Mouse (Mus musculus) embryonic fibroblast, embryonic 13.5 days (primary cell): ENCODE measurements at regions not wholly inside any gene's neighbourhood (a gene's known extent, or its start where the extent isn't known, plus 50 kb on each side); places are given as distances from the start of the nearest gene placed in this dataset.

Source experiments
- H3K27ac ChIP-seq: 2 replicates; pipeline ENCODE4 v1.5.1; 2012; ENCODE audit warnings: low read length, control low read depth, inconsistent platforms; ENCODE audit not compliant: insufficient read depth
- H3K4me1 ChIP-seq: 2 replicates; pipeline ENCODE4 v1.6.1; 2011; ENCODE audit warnings: low read length; ENCODE audit not compliant: control insufficient read depth, insufficient read depth
- H3K4me3 ChIP-seq: 2 replicates; pipeline ENCODE4 v1.5.1; 2011; ENCODE audit warnings: mild to moderate bottlenecking, control low read depth, low read length; ENCODE audit not compliant: insufficient read depth
- CTCF ChIP-seq: IDR thresholded peaks from 2 replicates; pipeline ENCODE4 v1.5.1; 2011; ENCODE audit warnings: mild to moderate bottlenecking, control low read depth, low read length, moderate library complexity, borderline replicate concordance; ENCODE audit not compliant: insufficient read depth
- POLR2A ChIP-seq: IDR thresholded peaks from 2 replicates; pipeline ENCODE4 v1.6.1; 2011; ENCODE audit warnings: low read depth, mild to moderate bottlenecking, control low read depth, low read length, moderate library complexity

DNA sequence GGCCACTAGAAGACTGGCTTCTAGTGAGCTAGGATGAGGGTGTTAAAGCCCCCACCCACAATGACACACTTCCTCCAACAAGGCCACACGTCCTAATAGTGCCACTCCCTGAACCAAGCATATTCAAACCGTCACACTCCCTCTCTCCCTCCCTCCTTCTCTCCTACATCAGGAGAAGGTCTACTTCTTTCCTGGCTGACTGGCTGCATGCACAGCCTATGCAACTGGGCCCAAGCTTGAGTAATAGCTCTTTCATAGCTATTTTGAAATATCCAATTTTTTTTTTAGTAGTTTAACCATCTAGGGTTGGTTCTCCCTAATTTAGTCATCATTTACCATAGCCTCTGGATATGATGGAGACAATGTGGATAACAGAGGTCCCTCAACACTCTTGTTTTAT is 56.6 kb upstream of the Jak1 start:
- no peak overlapping the region for H3K27ac ChIP-seq
- TF ChIP-seq CTCF (no peak), POLR2A (no peak)
- H3K4me1 ChIP-seq: peaks cover 3% of the 10 kb centered on the region; the same call in 1 of the 2 replicates
- no peak overlapping the region for H3K4me3 ChIP-seq

DNA sequence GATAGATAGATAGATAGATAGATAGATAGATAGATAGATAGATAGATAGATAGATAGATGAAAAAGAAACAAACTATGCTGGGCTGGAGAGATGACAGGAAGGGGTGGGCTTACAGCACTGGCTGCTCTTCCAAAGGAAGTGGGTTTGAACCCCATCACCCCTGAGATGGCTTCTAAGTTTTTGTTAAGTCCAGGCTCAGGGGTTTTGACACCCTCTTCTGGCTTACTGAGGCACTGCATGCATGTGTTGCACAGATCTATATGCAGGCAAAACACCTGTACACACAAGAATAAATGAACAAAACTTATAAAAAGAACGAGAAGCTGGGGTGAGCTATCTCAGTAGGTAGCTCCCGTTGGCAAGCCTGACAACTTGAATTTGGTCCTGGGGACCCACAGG is 55.5 kb upstream of the Jak1 start:
- Histone ChIP-seq H3K4me3 (no peak overlapping the region), H3K27ac (no peak overlapping the region), H3K4me1 (peaks cover 3% of the 10 kb centered on the region; the same call in 1 of the 2 replicates)
- TF ChIP-seq POLR2A (no peak), CTCF (no peak)

DNA sequence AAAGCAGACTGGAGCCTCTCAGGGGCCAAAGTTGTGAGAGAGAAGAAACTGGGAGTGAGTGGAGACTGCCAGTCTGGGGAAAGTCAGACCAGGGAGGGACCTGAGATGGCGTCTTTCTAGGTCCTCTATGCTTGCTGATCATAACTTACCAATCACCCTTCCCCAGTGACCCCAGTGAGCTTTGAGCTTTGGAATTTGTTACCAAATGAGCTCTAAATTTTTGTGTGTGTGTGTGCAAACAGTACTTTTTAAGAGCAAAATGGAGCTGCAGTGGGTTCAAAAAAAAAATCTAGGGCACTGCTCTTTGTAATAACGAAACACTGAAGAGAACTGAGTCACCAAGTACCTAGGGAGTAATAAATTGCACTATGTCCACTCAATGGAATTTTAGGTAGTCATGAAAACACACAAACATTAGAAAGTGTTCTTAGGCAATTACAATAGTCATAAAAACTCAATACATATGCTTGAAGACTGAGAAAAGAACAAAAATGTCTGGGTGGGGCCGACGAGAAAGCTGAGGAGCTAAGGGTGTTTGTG is 54.7 kb upstream of the Jak1 start:
- Histone ChIP-seq H3K4me1 (peaks cover 3% of the 10 kb centered on the region; the same call in 1 of the 2 replicates), H3K4me3 (no peak overlapping the region), H3K27ac (peak overlapping the region; percentile 83)
- no peak for TF ChIP-seq CTCF
- no peak for TF ChIP-seq POLR2A

DNA sequence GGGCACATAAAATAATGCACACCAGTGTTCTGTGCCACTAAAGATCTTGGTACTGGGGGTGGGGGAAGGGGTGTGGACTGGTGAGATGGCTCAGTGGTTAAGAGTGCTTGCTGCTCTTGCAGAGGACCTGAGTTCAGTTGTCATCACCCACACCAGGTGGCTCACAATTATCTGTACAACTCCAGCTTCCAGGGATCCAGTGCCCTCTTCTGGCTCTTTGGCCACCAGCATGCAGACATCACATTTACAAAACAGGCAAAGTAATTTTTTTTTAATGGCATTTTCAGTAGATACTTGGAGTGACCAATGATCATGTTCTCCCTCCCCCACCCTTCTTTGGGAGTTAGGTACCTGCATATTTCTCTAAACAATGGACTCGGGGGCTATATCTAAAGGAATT is 53.8 kb upstream of the Jak1 start:
- H3K4me3 ChIP-seq: no peak overlapping the region
- TF ChIP-seq POLR2A (no peak), CTCF (no peak)

DNA sequence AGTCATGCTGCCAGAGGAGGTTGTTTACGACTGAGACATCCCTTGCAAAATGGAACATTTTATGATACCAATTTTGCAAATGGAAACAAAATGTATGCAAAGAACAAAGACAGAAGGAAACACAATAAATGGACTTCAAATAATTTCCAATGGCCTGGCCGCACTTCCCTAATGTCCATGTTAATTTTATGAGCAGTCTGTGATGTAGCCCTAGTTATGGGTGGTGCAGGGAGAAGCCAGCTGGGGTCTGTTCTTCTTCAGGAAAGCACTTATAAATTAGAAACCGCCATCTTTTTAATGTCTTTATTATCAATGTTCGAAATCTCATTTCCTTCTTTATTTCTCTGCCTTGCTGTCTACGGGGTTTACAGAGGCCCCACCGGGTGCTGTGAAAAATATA is 51.0 kb upstream of the Jak1 start:
- TF ChIP-seq CTCF: no peak
- no peak for TF ChIP-seq POLR2A
- H3K27ac ChIP-seq: no peak overlapping the region
- peaks cover 3% of the 10 kb centered on the region; the same call in 1 of the 2 replicates for H3K4me1 ChIP-seq
- H3K4me3 ChIP-seq: no peak overlapping the region

More for the DNA sequence above, 53.8 kb upstream of the Jak1 start:
- H3K27ac ChIP-seq: no peak overlapping the region
- peaks cover 3% of the 10 kb centered on the region; the same call in 1 of the 2 replicates for H3K4me1 ChIP-seq
